Mouse (Mus musculus) mammary gland, adult 2 months (tissue): ENCODE results near the gene Entr1. TPM values are rescaled to one million over a fixed set of nuclear protein-coding genes. Genes with fewer than 3 reads are reported as not detected.

Experiments used
- polyA plus RNA-seq: library from polyadenylated mRNA; depleted of rRNA; stranded (reverse); fragments of >200 nt; gene quantifications from 2 replicates; pipeline ENCODE4 v1.2.3, GENCODE M21; 2012; ENCODE audit warnings: low replicate concordance; rRNA removed

Gene Entr1
- 85.9 and 95.2 TPM in 2 replicates for polyA plus RNA-seq

GRCm38 (mm10) chr2:26389154-26389690 lies at the start of gene Entr1, which contains the start of gene Pmpca:
Gene Entr1 (minus strand): TSS chr2:26389316.
Gene Pmpca (plus strand): TSS chr2:26389339.

GRCm38 (mm10) chr2:26408515-26409356 lies 19.6 kb upstream of the Entr1 start, which contains the start of gene Inpp5e:
Gene Inpp5e (minus strand): TSS chr2:26409203.

GRCm38 (mm10) chr2:26380131-26380771 lies 8.9 kb downstream of the Entr1 start, which contains the start of gene Snapc4:
Gene Snapc4 (minus strand): TSS chr2:26380653.

GRCm38 (mm10) chr2:26360772-26361171 lies 28.3 kb downstream of the Entr1 start, which contains the start of gene Card9:
Gene Card9 (minus strand): TSS chr2:26360918.

GRCm38 (mm10) chr2:26351358-26352290 lies 37.5 kb downstream of the Entr1 start, which contains the start of gene Dnlz:
Gene Dnlz (minus strand): TSS chr2:26352110.

Other genes starting within 250 kb of the Entr1 start
- gene Lhx3, start 181.0 kb downstream of the Entr1 start, polyA plus RNA-seq = not detected in 2 replicates
- gene Qsox2, start 151.8 kb downstream of the Entr1 start, polyA plus RNA-seq = 11.7 and 13.9 TPM in 2 replicates
- gene Ccdc187, start 94.8 kb downstream of the Entr1 start, polyA plus RNA-seq = 0.50 and 0.73 TPM in 2 replicates
- 19.1 and 31.7 TPM in 2 replicates for gene Gpsm1, start 73.8 kb downstream of the Entr1 start, polyA plus RNA-seq
- gene Dnlz, start 37.2 kb downstream of the Entr1 start, polyA plus RNA-seq = 23.6 and 24.9 TPM in 2 replicates
- 6.2 and 11.1 TPM in 2 replicates for gene Card9, start 28.4 kb downstream of the Entr1 start, polyA plus RNA-seq
- gene Snapc4, start 8.7 kb downstream of the Entr1 start, polyA plus RNA-seq = 37.3 and 48.9 TPM in 2 replicates
- 26.6 and 59.7 TPM in 2 replicates for gene Pmpca, start within 50 bp of the Entr1 start, polyA plus RNA-seq
- 32.3 and 33.1 TPM in 2 replicates for gene Inpp5e, start 19.9 kb upstream of the Entr1 start, polyA plus RNA-seq
- 103 and 116 TPM in 2 replicates for gene Sec16a, start 55.9 kb upstream of the Entr1 start, polyA plus RNA-seq
- gene Notch1, start 127.3 kb upstream of the Entr1 start, polyA plus RNA-seq = 51.4 and 106 TPM in 2 replicates
- gene Egfl7, start 190.7 kb upstream of the Entr1 start, polyA plus RNA-seq = 381 and 497 TPM in 2 replicates
- not detected in 2 replicates for gene Gm20532, start 197.3 kb upstream of the Entr1 start, polyA plus RNA-seq
- gene Agpat2, start 215.1 kb upstream of the Entr1 start, polyA plus RNA-seq = 1,162 and 1,266 TPM in 2 replicates
- 33.4 and 38.4 TPM in 2 replicates for gene Fam69b, start 239.1 kb upstream of the Entr1 start, polyA plus RNA-seq